Mouse (Mus musculus) testis, adult 2 months (tissue): ENCODE measurements around the gene Pdhx. TPM values are rescaled to one million over a fixed set of nuclear protein-coding genes. Genes with fewer than 3 reads are reported as not detected.

Source experiments
- H3K27ac ChIP-seq: fragments of 200-500 bp; 2 replicates; pipeline ENCODE4 v1.5.1; 2012; ENCODE audit warnings: low read depth, low read length; ENCODE audit not compliant: control insufficient read depth, insufficient read depth
- H3K27me3 ChIP-seq: fragments of 200-500 bp; 2 replicates; pipeline ENCODE4 v1.6.1; 2012; ENCODE audit warnings: mild to moderate bottlenecking, low read length, moderate library complexity; ENCODE audit not compliant: control insufficient read depth, insufficient read depth
- H3K36me3 ChIP-seq: fragments of 200-500 bp; 2 replicates; pipeline ENCODE4 v1.6.1; 2012; ENCODE audit warnings: mild to moderate bottlenecking, low read length; ENCODE audit not compliant: control insufficient read depth, insufficient read depth
- H3K4me1 ChIP-seq: fragments of 200-500 bp; 2 replicates; pipeline ENCODE4 v1.6.1; 2012; ENCODE audit warnings: low read length; ENCODE audit not compliant: control insufficient read depth, insufficient read depth
- H3K4me3 ChIP-seq: fragments of 200-500 bp; 2 replicates; pipeline ENCODE4 v1.5.1; 2012; ENCODE audit warnings: low read depth, mild to moderate bottlenecking, low read length, moderate library complexity, mixed read lengths; ENCODE audit not compliant: control insufficient read depth
- CTCF ChIP-seq: fragments of 200-500 bp; IDR thresholded peaks from 2 replicates; pipeline ENCODE4 v1.5.1; 2012; ENCODE audit warnings: low read depth, mild to moderate bottlenecking, inconsistent platforms, low read length, moderate library complexity; ENCODE audit not compliant: control insufficient read depth, insufficient read depth, insufficient replicate concordance
- POLR2A ChIP-seq: fragments of 200-500 bp; IDR thresholded peaks from 2 replicates; pipeline ENCODE4 v1.6.1; 2012; ENCODE audit warnings: low read depth, mild to moderate bottlenecking, inconsistent platforms, low read length, moderate library complexity; ENCODE audit not compliant: control insufficient read depth
- polyA plus RNA-seq: library from polyadenylated mRNA; depleted of rRNA; stranded (reverse); fragments of >200 nt; gene quantifications from 2 replicates; pipeline ENCODE4 v1.2.3, GENCODE M21; 2012

Gene Pdhx
- polyA plus RNA-seq, 1 experiment, result 47.9 TPM

DNA sequence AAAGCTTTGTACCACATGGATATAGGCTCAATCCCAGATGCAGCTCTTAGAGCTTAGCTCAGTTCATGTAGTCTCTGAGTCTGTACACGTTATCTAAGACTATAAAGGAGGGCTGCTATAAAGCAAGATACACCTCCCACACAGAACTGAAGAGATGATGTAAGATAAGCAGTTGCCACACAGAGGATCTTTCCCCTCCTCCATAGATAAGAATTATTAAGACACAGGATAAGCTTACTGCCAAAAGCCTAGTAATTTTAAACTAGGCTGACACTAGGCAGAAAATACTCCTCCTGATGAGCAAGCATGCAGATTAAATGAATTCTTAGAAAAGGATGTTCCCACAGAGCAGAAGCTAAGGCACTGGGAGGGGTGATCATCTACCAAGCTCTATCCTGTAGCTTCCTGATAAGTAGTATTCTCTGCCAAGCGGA lies 55.9 kb downstream of the Pdhx start:
- no peak overlapping the region for H3K27ac ChIP-seq
- H3K36me3 ChIP-seq, result peaks cover 1% of the 10 kb centered on the region
- H3K27me3 ChIP-seq, result no peaks in the 10 kb centered on the region
- H3K4me3 ChIP-seq, result no peak overlapping the region
- H3K4me1 ChIP-seq, result no peaks in the 10 kb centered on the region
- TF ChIP-seq CTCF (no peak), POLR2A (no peak)

DNA sequence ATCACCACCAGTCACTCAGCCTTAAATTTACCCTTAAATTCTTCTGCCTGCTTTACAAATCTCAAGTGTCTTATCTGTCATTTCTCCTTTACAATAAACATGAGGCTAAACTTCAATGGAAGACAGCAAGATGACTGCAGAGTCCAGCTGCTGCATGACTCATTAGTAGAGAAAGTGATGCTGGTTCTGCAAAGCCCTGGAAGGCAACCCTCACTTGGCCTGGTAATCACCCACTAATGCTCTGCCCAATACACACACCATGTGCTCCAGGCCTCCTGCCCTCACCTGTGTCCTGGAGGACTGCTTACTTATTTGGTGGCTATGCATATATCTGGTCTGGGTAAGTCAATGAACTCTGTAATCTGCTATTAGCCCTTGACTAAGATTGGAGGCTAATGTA lies 57.2 kb downstream of the Pdhx start:
- TF ChIP-seq CTCF, result no peak
- no peak for TF ChIP-seq POLR2A
- Histone ChIP-seq H3K27me3 (no peaks in the 10 kb centered on the region), H3K4me3 (no peak overlapping the region), H3K4me1 (no peaks in the 10 kb centered on the region), H3K27ac (no peak overlapping the region), H3K36me3 (no peaks in the 10 kb centered on the region; the same call in 1 of the 2 replicates)

DNA sequence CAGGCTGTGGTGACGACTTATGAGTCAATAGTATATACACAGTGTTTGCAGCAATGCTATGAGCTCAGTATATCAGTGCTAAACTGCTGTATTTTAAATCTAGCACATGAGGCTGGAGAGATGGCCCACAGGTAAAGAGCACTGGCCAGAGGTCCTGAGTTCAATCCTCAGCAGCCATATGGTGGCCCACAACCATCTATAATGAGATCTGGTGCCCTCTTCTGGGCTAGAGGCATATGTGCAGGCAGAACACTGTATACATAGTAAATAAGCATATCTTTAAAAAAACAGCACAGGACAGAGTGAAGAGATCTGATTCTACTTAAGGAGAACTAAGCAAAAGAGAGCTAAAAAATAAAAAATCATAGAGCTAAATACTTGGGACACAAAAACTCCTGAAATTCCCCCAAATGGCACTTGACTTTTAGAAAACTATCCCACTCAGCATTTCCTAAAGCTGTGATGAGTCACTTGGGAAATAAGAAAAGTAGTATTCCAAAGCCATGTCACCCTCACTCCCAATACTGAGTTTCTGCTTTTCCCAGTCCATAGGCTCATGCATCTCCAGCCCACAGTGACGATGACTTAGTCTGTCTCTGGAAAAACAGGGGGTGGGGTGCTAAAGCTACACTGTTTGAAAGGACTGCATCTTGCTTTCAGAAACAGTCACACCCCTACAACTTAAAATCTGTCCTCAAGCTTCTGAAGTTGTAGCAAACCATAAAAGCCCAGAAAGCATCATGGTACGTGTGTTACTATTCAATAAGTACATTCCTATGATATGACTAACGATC lies 60.3 kb downstream of the Pdhx start:
- Histone ChIP-seq H3K4me3 (no peak overlapping the region), H3K4me1 (no peaks in the 10 kb centered on the region), H3K36me3 (no peaks in the 10 kb centered on the region), H3K27ac (no peak overlapping the region), H3K27me3 (no peaks in the 10 kb centered on the region)
- no peak for TF ChIP-seq CTCF
- no peak for TF ChIP-seq POLR2A

DNA sequence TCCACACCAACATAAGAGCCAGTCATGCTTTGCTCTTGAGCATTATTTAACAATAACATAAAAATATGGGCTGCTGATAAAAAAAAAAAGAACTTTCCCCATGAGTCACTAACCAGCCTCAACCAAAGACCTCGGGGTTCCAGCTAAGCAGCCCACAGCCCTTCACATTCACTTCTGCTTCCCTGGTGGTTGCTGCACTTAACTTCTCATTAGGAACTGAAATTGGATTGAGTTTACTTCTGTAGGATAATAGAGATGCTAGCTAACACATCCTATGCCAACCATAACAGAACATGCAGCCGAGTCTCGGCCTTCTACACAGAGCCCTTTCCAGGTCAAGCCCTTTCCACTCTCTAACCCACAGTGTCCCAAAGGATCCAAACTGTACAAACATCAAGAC lies 65.1 kb downstream of the Pdhx start:
- H3K36me3 ChIP-seq, result no peaks in the 10 kb centered on the region
- TF ChIP-seq POLR2A (no peak), CTCF (no peak)
- no peak overlapping the region for H3K27ac ChIP-seq
- H3K4me3 ChIP-seq, result no peak overlapping the region
- H3K4me1 ChIP-seq, result no peaks in the 10 kb centered on the region
- no peaks in the 10 kb centered on the region for H3K27me3 ChIP-seq

DNA sequence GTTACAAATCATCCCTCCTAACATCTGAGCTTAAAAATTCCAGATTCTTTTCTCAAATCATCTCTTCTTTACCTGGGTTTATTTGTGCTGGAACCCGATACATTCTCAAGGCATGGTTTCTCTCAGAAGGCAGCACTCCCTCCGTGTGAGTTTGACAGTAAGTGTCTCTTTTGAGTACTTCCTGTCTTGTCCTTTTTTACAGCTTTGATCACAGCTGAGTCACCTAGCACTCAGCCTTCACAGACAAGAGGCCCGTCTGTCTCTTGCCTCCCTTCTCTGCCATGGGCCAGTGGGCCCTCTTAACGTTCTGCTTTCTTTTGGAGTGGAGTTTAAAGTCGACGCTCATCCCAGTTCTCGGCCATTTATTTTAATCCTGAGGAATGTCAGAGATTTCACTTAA lies 68.7 kb downstream of the Pdhx start:
- TF ChIP-seq CTCF (no peak), POLR2A (no peak)
- Histone ChIP-seq H3K4me3 (no peak overlapping the region), H3K36me3 (no peaks in the 10 kb centered on the region), H3K4me1 (no peaks in the 10 kb centered on the region), H3K27ac (no peak overlapping the region), H3K27me3 (no peaks in the 10 kb centered on the region)

DNA sequence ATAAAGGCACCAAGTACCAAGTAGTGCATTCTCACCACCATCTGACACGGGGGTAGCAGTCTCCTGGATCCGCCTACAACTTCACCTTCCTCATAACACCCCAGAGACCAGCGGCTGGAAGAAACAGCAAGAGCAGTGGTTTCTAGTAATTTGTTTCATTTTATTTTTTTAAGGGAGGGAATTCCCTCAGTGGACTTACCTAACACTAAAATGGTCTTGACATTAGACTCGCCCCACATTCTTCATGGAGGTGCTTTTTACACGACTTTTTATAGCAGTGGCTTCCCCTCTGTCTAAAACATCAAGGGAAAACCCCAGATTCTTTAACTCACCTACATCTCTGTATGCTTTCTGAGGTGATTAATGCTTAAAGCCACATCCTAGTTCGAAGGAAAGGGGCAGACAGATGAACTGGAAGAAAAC lies 74.1 kb downstream of the Pdhx start:
- H3K4me1 ChIP-seq, result no peaks in the 10 kb centered on the region
- H3K27ac ChIP-seq, result no peak overlapping the region
- H3K4me3 ChIP-seq, result no peak overlapping the region
- no peaks in the 10 kb centered on the region for H3K36me3 ChIP-seq
- H3K27me3 ChIP-seq, result no peaks in the 10 kb centered on the region
- TF ChIP-seq CTCF (no peak), POLR2A (no peak)

DNA sequence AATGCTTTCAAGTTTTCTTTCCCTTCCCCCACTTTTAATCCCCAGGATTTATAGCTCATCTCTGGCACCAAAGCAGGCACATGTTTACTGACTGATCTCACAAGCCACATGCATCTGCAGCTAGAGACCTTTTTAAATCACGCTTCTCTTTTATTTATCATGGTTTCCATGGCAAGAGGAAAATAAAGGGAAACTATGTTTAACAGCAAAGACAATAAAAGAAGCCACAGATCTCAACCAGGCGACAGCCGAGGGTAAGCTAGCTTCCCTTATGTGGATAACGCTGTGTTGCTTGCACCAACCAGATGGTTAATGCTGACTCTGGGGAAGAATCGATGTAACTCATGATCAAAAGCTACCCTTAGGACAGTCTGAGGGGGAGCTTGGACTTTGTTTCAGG lies 75.0 kb downstream of the Pdhx start:
- no peak overlapping the region for H3K27ac ChIP-seq
- TF ChIP-seq CTCF, result no peak
- no peak for TF ChIP-seq POLR2A
- no peaks in the 10 kb centered on the region for H3K27me3 ChIP-seq
- H3K4me1 ChIP-seq, result no peaks in the 10 kb centered on the region
- no peaks in the 10 kb centered on the region for H3K36me3 ChIP-seq
- no peak overlapping the region for H3K4me3 ChIP-seq

DNA sequence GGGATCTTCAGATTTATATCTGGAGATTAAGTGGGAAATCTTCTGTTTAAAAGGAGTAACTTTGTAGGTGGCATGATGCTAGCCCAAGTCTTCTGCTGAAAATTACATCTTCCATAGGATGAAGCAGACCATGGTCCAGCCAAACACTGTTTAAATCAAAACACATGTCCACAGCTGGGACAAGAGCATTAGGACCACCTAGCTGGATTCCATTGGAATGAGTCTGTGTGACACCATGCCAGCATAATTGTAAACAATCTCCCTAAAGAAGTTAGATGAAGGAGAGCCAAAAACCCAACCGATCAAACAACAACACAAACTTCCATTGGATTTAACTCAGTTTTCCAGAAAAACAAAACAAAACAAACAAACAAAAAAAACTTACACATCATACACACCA lies 75.4 kb downstream of the Pdhx start:
- H3K36me3 ChIP-seq, result no peaks in the 10 kb centered on the region
- H3K4me1 ChIP-seq, result no peaks in the 10 kb centered on the region
- no peak for TF ChIP-seq CTCF
- no peak for TF ChIP-seq POLR2A
- no peak overlapping the region for H3K4me3 ChIP-seq
- no peaks in the 10 kb centered on the region for H3K27me3 ChIP-seq
- H3K27ac ChIP-seq, result no peak overlapping the region
